Mouse (Mus musculus) large intestine, adult 2 months (tissue): ENCODE results near the gene Bcl2a1b. TPM values are rescaled to one million over a fixed set of nuclear protein-coding genes. Genes with fewer than 3 reads are reported as not detected.
"Not testable (repeated sequence)": the region's sequence is repeated elsewhere in the genome, so short reads cannot be mapped to it uniquely, and the experiment has no call there.

ENCODE experiments used
- DNase-seq: peaks from one replicate; pipeline ENCODE4 v3.0.0-alpha.2; 2012; ENCODE audit warnings: low read depth, low spot score
- WGBS: fragments of 180-500 bp; shearing (Covaris S2); methylation state at CpG from one replicate; pipeline ENCODE4 v1.1.7; 2018; 5-methylcytosine and 5-hydroxymethylcytosine counted together
- polyA plus RNA-seq: library from polyadenylated mRNA; depleted of rRNA; stranded (reverse); fragments of >200 nt; gene quantifications from 2 replicates; pipeline ENCODE4 v1.2.3, GENCODE M21; 2012; rRNA removed

Bcl2a1b gene
- 6.0 and 6.7 TPM in 2 replicates for polyA plus RNA-seq

DNA sequence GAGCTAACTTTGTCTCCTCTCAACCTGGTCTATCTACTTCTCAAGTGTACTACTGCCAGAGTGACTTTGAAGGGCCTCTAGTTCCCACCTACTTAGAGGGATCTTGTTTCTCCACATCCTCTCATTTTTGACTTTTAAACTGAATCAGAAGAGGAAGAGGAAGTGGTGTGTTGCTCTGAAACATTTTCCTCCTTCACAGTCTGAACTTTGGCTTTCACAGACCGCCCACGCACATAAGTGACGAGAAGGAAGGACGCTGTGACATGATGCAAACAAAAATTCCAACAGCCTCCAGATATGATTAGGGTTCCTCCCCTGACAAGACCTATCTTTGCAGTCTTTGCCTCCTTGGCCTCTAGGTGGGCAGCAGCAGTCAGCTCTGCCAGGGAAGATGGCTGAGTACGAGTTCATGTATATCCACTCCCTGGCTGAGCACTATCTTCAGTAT, at the start of gene Bcl2a1b, which contains the start of gene Gm29094:
TSS of gene Bcl2a1b (plus strand) at position 241 of the 448 bp plus-strand sequence.
TSS of gene Gm29094 (plus strand) at position 411 of the 448 bp plus-strand sequence.
- not testable (repeated sequence) for DNase-seq
- 62% methylated on average over 5 of the region's 5 CpGs for WGBS

DNA sequence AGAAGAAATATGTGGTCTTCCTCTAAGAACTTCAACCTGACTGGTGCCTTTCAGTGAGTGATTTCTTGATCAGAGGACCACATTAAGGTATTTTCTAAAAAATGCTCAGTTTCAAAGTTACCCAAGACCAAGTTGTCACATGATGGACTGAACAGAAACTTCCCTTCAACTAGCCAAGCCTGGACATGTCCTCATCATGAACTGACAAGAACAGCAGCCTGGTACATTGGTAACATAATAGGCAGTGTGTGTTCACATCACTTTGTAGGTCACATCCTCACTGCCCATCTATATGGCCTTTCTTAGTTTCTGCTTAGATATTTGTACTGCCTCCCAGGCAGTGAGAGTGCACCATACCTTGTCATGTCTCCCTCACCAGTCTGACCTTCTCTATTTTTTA, 26.5 kb upstream of the Bcl2a1b start:
- not testable (repeated sequence) for DNase-seq

DNA sequence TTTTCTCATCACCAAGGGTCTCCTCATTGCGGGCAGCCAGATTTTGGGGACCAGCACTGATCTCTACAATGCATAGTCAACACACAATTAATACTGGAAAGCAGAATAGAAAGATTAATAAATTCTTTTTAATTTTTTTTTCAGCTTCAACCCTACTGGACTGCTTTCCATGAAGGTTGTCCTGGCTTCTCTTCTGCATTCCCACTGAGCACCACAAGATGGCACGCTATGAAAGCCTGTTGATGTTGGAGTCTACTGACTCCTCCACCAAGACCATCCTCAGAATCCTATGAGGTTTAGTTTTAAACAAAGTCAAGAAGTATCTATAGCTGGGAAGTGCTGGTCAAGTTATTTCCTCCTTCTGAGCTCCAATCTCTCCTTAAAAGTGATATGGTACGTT, 20.2 kb upstream of the Bcl2a1b start:
- not testable (repeated sequence) for DNase-seq

DNA sequence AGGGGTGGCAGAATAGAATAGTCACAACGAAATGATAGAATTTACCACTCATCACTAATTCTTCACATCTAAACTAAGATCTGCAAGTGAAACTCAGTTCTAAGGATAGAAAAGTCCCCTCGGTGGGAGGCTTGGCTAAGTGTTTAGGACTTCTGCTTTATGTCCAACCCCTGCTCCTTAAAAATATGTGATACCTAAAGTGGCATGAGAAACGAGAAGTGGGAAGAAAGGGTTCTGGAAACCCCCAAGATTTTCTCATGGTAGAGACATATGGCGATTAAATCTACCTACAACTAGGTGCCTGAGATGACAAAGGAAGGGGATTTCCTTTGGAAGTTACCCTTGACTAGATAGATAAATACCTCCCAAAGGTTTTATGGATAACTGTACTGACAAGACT, 19.5 kb upstream of the Bcl2a1b start:
- DNase-seq: not testable (repeated sequence)
- 49% methylated on average over 4 of the region's 4 CpGs for WGBS

More for the DNA sequence above, 20.2 kb upstream of the Bcl2a1b start:
- 34% methylated on average over 2 of the region's 3 CpGs for WGBS

DNA sequence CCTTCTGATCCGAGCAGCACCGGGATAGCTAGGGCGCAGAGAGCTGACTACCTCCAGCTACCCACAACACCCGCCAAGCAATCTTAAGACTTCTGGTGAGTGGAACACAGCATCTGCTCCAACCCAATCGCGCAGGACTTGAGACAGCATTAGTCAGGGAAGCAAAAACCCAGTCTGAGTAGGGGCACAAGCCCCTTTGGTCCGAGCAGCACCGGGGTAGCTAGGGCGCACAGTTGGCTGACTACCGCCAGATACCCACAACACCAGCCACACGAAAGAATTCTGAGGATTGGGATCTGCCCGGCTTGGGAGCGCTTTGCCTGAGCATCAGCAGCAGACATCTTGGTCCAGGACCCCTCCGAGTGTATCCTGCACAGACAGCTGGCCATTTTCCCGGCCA, 12.0 kb upstream of the Bcl2a1b start:
- not testable (repeated sequence) for DNase-seq
- 82% methylated on average over 15 of the region's 15 CpGs for WGBS

DNA sequence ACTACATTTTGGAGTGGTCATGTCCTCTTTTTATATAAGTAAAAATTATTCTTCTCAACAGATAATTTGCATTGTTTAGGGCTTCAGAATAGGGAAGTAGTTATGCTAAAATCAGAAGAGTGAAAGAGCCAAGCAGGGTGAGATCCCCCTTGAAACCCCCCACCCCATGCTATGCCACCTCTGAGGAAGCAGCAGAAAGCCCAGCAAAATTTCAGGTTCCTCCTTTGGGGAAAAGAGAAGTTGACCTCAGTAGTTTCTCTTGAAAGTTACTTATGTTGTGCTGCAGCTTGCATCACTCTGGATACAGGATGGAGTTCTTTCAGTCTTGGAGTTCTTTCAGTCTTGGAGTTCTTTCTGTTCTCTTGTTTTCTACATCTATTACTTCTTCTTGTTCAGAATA, 3.5 kb upstream of the Bcl2a1b start:
- not testable (repeated sequence) for DNase-seq

DNA sequence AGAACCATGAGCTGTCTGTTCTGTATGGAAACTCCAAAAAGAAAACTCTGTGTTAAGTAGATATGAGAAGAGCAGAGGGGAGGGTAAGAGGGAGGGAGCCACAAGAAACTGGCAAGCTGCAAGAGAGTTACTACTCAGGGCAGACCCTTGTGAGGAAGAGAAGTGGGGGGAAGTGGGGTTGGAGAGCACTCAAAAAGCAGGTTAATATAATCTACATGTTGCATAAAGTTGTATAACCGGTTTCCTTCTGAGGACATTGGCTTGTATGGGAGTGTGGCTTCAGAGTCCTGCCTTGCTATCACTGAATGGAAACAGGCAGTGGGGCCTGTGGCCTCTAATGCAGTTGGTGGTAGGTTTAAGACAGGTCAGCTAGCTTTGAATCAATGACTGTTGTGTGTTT, 1.5 kb upstream of the Bcl2a1b start:
- DNase-seq: not testable (repeated sequence)
- WGBS: 30% methylated on average over 1 of the region's 1 CpGs

DNA sequence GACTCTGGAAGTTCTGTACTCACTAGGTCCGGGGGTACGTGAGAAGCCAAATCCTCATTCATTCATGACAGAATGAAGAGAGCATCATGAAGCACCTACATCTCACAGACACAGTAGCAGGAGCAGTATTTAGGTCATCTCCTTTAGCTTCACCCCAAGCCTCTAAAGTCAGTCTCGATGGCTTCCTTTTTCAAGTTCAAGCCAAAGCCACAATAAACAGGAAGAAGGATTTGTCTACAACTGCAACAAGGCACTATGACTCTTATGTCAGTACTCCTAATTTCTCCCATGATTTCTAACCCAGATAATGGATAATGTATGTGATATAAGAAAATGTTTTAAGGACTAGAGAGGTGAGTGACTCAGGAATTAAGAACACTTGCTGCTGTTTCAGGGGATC, 660 bp upstream of the Bcl2a1b start:
- DNase-seq: not testable (repeated sequence)
- 82% methylated on average over 3 of the region's 3 CpGs for WGBS

DNA sequence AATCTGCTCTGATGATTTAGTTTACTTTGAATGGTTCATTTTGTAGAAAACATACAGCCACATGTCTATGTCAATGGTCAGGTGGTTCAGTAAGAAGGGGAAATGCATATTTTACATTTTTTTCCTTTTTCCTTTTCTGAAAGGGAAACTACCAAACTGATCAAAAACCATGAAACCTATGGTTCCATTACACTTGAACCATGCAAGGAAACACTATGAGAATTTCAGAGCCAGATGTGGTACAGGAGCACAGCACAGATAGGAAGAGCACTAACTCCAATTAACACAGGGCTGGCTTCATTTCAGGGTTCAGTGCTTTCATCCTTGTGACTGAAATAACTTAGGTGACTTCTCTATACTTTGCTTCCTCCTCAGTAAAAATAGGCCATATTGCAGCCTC, 3.2 kb downstream of the Bcl2a1b start:
- not testable (repeated sequence) for DNase-seq

DNA sequence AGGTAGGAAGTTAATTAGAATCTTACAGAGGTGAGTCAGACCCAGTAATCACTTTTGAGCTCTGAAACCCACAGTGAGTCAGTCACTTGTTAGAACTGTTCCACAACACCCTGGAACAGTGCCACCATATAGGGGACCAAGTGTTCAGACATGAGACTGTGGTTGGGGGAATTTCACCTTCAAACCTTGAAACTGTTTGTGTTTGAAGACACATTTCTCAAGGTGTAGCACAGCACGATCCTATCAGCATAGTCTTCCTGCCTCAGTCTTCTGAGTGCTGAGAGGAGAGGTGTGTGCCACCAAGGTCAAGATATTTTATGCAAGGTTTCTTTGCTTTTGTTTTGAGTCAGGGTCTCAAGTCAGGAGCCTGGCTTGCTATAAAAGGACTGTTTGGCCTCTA, 9.9 kb downstream of the Bcl2a1b start:
- not testable (repeated sequence) for DNase-seq
- 49% methylated on average over 1 of the region's 1 CpGs for WGBS

DNA sequence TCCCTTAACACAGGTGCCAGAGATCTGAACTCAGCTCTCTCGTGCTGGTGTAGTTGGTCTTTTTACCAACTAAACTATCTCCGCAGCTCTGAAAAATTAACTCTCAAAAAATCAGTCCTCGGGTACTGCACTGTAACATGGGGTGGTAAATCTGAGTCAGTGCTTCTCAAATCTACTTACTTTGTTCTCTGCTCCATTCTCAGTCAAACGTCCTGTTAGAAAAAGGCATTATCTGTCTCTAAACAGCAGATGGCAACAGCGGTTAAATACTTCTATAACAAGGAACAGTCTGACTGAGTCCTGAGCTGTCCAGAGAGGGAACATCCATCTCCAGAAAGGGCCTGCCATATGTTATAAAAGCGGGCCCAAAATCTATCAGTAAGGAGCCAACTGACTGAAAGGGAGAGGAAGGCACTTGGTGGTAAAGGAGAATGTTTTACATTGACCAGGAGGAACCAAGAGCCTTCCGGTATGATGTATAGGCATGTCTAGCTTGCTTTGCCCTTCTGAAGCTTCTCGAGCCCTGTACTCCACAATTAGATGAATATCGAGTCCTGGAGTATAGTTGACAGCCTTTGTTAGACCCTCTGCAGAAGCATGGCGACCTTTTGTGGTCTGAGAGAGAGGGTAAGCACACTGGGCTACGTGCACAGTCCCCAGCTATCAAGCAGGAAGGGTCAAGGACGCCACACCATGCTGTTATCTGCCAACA, 11.5 kb downstream of the Bcl2a1b start, which contains the start of gene Mthfs:
TSS of gene Mthfs (plus strand) at position 324 of the 712 bp plus-strand sequence.
- not testable (repeated sequence) for DNase-seq
- WGBS: 19% methylated on average over 9 of the region's 12 CpGs

DNA sequence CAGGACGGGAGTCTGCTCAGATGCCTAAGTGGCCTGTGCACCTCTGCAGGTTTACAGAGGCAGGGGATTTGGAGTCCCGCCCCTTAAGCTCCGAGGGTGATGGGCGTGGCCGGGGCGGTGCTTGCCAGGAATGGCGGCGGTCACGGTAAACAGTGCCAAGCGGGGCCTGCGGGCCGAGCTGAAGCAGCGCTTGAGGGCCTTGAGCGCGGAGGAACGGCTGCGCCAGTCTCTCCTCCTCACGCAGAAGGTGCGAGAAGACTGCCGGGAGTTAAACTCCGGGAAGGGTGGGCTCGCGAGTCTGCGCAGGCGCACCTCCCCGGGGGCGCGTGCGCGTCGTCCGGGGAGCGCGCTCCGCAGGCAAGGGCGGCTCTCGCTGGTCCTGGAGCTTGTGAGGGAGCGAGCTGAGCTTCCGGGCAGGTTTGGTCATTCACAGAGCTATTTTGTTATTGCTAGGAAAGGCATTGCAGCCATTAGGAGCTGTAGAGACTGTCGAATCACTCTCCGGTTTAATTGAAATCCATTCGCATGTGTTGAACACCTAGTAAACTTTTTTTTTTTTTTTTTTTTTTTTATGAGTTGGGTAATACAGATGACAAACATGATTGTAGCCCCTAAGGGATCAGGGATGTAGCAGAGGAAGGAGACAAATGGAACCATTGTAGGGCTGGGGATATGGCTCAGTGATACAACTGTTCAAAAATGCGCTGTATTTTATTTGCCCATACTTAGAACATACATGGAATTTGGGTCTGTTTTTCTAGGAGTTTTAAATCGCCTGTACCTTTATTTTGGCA, 12.3 kb downstream of the Bcl2a1b start:
- not testable (repeated sequence) for DNase-seq
- 3% methylated on average over 20 of the region's 44 CpGs for WGBS

DNA sequence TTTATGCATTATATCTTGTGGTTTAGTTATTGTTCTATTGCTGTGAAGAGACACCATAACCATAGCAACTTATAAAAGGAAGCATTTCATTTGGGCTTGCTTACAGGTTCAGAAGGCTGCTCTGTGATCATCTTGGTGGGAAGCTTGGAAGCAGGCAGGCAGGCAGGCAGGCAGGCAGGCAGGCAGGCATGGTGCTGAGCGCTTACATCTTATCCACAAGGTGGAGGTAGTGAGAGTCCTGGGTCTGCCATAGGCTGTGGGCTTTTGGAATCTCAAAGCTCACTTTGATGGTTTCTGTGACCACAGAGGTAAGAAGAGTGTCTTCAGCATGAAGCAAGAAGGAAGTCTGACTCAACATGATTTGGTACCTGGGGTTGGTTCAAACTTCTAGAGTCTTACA, 13.4 kb downstream of the Bcl2a1b start:
- not testable (repeated sequence) for DNase-seq
- 53% methylated on average over 1 of the region's 1 CpGs for WGBS

DNA sequence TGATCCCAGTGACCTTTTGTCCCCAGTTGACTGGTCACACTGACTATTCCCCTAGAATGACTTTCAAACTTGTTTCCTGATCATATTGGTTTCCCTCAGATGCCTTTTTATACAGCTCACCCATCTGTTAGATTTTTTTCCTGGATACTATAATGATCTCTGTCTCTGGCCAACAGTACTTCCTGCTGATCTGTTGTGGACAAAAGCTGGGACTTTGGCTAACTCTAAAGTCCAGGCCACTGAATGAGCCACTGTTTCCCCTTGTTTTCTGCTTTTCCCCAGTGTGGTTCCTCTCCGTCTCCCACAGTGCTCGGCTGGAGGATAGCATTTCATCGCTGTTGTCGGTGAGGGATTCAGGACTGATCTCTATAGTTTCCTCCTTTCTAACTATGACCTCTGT, 19.2 kb downstream of the Bcl2a1b start:
- not testable (repeated sequence) for DNase-seq
- WGBS: 90% methylated on average over 4 of the region's 4 CpGs

DNA sequence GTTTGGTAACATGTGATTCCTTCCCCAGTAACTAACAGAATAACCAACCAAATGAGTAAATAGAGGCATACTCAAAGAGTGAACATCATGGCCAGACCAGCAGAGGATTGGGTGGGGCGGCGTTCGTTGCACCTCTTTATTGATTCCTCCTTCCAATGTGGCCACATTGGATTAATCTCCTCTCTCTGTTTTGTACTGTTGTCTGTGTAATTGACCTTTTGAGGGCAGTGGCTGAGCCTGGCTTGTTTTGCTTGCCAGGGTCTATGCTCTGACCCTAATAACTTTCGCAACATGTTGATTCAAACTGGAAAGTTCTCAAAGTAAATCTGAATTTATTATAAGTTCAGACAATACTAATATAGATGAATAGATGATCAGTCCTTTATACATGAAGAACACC, 20.7 kb downstream of the Bcl2a1b start:
- not testable (repeated sequence) for DNase-seq
- WGBS: 96% methylated on average over 3 of the region's 4 CpGs

DNA sequence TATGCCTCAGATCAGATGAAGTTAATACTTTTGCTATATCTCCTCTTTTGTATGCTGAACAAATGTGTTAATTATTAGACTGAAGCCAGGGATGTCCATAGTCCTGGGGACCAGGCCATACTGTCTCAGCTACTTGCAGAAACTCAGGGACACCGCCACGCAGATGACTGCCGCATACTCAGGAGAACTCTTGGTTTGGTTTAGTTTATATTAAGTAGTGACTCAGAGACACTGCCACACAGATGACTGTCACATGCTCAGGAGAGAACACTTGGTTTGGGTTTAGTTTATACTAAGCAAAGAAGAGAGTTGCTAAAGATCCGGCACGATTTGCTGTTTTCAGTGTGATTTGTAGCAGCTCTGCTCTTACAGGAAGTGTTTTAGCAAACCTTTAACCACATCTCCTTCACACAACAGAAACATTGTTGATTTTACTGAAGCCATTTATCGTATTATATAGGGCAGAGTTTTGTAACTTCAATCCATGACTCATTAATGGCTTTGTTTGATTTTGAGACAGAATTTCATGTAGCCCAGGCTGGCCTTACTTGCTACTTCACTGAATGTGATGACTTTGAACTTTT, 21.8 kb downstream of the Bcl2a1b start:
- not testable (repeated sequence) for DNase-seq
- 51% methylated on average over 6 of the region's 6 CpGs for WGBS

DNA sequence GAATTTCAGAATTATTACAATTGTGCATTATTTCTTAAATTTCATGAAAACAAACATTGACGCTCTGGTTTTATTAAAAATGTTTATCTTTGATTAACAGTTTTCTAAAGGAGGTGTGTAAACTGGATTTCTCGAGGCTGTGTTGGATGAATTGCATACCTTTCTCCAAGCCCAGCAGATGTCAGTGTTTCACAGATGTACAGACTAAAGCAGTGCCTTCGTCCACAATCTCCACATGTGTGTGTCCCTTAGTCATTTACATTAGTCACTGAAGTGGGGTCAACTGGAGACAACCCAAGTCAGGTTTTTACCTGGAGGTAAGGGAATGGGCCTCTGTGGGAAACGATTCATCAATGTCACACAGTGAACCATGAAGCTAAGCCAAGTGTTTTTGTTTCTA, 27.1 kb downstream of the Bcl2a1b start:
- no peak for DNase-seq
- 58% methylated on average over 4 of the region's 4 CpGs for WGBS

DNA sequence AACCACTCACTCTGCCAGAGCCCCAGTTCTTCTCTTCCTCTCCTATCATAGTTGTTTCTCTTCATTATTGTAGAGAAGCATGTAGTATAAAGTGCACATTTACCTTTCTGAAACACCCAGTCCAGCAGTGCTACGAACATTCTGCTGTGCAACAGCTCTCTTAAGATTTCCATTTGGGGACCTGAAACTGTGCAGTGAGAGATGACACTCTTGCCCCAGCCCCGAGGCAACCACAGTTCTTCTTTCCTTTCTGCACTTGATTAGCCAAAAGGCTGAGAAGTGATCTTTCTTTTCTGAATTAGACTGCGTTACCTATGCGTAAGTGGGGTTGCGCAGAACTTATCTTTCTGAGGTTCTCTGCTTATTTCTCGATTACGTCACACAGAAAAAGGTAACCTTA, 29.1 kb downstream of the Bcl2a1b start:
- WGBS: 86% methylated on average over 7 of the region's 7 CpGs
- DNase-seq: no peak

DNA sequence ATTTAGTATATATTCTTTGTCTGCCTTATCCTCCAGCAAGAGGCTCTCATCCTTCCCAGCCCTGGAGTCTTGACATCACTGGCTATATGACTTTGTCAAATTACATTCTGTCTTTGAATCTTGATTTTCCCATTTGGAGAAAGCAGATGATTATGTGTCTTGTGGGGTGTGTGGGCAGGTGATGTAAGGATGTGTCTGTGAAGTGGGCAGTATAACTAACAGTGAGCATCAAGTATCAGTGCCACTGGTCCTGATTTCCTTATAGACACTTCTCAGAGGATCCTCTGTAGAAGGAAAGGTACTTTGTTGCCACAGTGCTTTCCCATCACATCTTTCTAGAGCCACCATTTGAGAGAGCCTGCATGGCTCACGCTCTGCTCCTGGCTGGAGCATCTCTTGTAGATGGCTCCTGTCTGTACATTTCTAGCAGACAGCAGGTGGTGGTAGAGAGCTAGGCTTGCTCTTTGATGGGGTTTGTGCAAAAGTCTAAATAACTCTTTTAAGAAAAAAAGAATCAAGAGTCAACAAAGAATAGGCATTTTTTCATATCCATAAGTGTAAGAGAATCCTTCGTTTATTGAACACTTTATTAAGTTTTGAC, 32.0 kb downstream of the Bcl2a1b start:
- DNase-seq: not testable (repeated sequence)
- WGBS: 72% methylated on average over 2 of the region's 2 CpGs

DNA sequence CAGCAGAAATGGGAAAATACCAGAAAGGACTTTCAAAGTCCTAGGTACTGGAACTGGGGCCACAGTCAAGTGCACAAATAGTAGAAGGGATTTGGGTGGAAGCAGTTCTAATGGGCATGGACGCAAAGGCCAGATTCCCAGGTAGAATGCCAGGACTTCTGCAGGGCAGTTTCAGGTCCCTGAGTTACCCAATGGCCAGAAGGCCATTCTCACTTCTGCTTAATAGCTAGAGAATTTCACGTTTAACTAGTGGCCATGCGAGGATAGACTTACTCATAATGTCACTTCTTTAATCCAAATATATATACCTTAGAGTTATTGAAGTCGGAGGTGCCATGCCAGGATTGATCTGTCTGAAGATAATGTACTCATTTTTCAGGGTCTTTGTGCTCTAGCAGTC, 38.1 kb downstream of the Bcl2a1b start:
- DNase-seq: not testable (repeated sequence)
- 83% methylated on average over 4 of the region's 4 CpGs for WGBS
